Mouse (Mus musculus) lung, adult 2 months (tissue): Measurements from ENCODE around the gene Sp1.

Experiments
- CTCF ChIP-seq: fragments of 200-500 bp; IDR thresholded peaks from 2 replicates; pipeline ENCODE4 v1.5.1; 2011; ENCODE audit warnings: mild to moderate bottlenecking, low read length, control low read depth; ENCODE audit not compliant: insufficient read depth
- POLR2A ChIP-seq: fragments of 200-500 bp; IDR thresholded peaks from 2 replicates; pipeline ENCODE4 v1.6.1; 2011; ENCODE audit warnings: low read depth, mild to moderate bottlenecking, control low read depth, low read length, borderline replicate concordance; ENCODE audit errors: extremely low read depth

- TF ChIP-seq POLR2A (no peak), CTCF (peak; percentile 56)
Observed at GRCm38 (mm10) chr15:102455993-102456392, 50.0 kb downstream of the Sp1 start.
